8 mouse cellular contexts compared by ENCODE assay signal in genomic region chr5:64599865-64600288, GRCm38 (mm10).
DNase-seq lines count a peak whose midpoint lies in the region; ATAC-seq and TF ChIP-seq lines count a peak whose summit lies in the region.

No protein-coding gene starts in this region.

- H3K9me3 ChIP-seq in embryonic facial prominence, embryonic 11.5 days (replicated peaks; ENCODE audit: control insufficient read depth, low read length) = no peaks in the 10 kb centered on the region
- no peaks in the 10 kb centered on the region for H3K9me3 ChIP-seq in heart, postnatal 0 days (replicated peaks; ENCODE audit: control insufficient read depth, low read length)
- no peaks in the 10 kb centered on the region for H3K9me3 ChIP-seq in limb, embryonic 10.5 days (replicated peaks)

- TF ChIP-seq EP300 in heart, postnatal 0 days (IDR thresholded peaks at IDR 0.05; ENCODE audit: low read depth) = no peak

- TF ChIP-seq CTCF in heart, postnatal 0 days (IDR thresholded peaks at IDR 0.05; ENCODE audit: low read depth) = no peak

- peak; percentile 23 to 33 for DNase-seq in left cerebral cortex, postnatal 14 days (ENCODE audit: low spot score in 2 of 2)
- DNase-seq in left cerebral cortex, adult 8-10 months (ENCODE audit: low spot score in 2 of 2) = no peak
- peak; percentile 77 for DNase-seq in embryonic facial prominence, embryonic 11.5 days (ENCODE audit: low spot score)
- peak; percentile 55 for DNase-seq in heart, postnatal 0 days (ENCODE audit: low spot score)
- no peak for DNase-seq in limb, embryonic 10.5 days (ENCODE audit: low spot score)
- DNase-seq in mesoderm, embryonic 11.5 days (ENCODE audit: low read depth, low spot score) = peak; percentile 55
- peak; percentile 82 for DNase-seq in thymus, postnatal 14 days
- DNase-seq in frontal cortex, postnatal 25 days (ENCODE audit: low spot score in 2 of 2) = no peak

- WGBS in embryonic facial prominence, embryonic 11.5 days = 35% methylated on average over 13 of the region's 13 CpGs
- 12% methylated on average over 13 of the region's 13 CpGs for WGBS in heart, postnatal 0 days
- 40% methylated on average over 13 of the region's 13 CpGs for WGBS in limb, embryonic 10.5 days

- H3K27me3 ChIP-seq in embryonic facial prominence, embryonic 11.5 days (ENCODE audit: control insufficient read depth, insufficient read depth, low read length) = no peaks in the 10 kb centered on the region
- no peaks in the 10 kb centered on the region for H3K27me3 ChIP-seq in heart, postnatal 0 days (ENCODE audit: control insufficient read depth, insufficient read depth, low read length)
- H3K27me3 ChIP-seq in limb, embryonic 10.5 days (ENCODE audit: low read depth, poor library complexity, severe bottlenecking) = no peaks in the 10 kb centered on the region

- H3K4me2 ChIP-seq in embryonic facial prominence, embryonic 11.5 days (ENCODE audit: low read depth, low read length) = no peak overlapping the region
- H3K4me2 ChIP-seq in heart, postnatal 0 days (ENCODE audit: low read depth, low read length) = peak overlapping the region; percentile 47

- no peak for ATAC-seq in embryonic facial prominence, embryonic 11.5 days (replicated peaks; ENCODE audit: insufficient number of reproducible peaks, low FRiP score, low TSS enrichment, low read depth)
- peak; percentile 59 for ATAC-seq in heart, postnatal 0 days (ENCODE audit: insufficient read depth, low read depth)

- peaks cover 2% of the 10 kb centered on the region; the same call in 1 of the 2 replicates for H3K4me1 ChIP-seq in embryonic facial prominence, embryonic 11.5 days (ENCODE audit: control insufficient read depth, insufficient read depth, low read length)
- peaks cover 7% of the 10 kb centered on the region for H3K4me1 ChIP-seq in heart, postnatal 0 days (ENCODE audit: control insufficient read depth, insufficient read depth)
- peaks cover 70% of the 10 kb centered on the region for H3K4me1 ChIP-seq in limb, embryonic 10.5 days

- intact Hi-C loops in left cerebral cortex, postnatal 14 days (cut with DNase I) = no loop called here

- peak overlapping the region; percentile 64 for H3K27ac ChIP-seq in embryonic facial prominence, embryonic 11.5 days (replicated peaks; ENCODE audit: low read depth, low read length)
- peak overlapping the region; percentile 87 for H3K27ac ChIP-seq in heart, postnatal 0 days (ENCODE audit: low read depth)
- H3K27ac ChIP-seq in limb, embryonic 10.5 days = peak overlapping the region; percentile 83

- no peak overlapping the region for H3K4me3 ChIP-seq in embryonic facial prominence, embryonic 11.5 days (ENCODE audit: low read depth, low read length)
- H3K4me3 ChIP-seq in heart, postnatal 0 days (ENCODE audit: low read depth, low read length) = peak overlapping the region; percentile 32
- H3K4me3 ChIP-seq in limb, embryonic 10.5 days = peak overlapping the region; percentile 22; the same call in 1 of the 2 replicates

- no peaks in the 10 kb centered on the region for H3K36me3 ChIP-seq in embryonic facial prominence, embryonic 11.5 days (replicated peaks; ENCODE audit: control insufficient read depth, insufficient read depth, low read depth, low read length)
- no peaks in the 10 kb centered on the region for H3K36me3 ChIP-seq in heart, postnatal 0 days (replicated peaks; ENCODE audit: control insufficient read depth, insufficient read depth, low read length)
- no peaks in the 10 kb centered on the region for H3K36me3 ChIP-seq in limb, embryonic 10.5 days

- H3K9ac ChIP-seq in embryonic facial prominence, embryonic 11.5 days (replicated peaks; ENCODE audit: low read length) = no peak overlapping the region
- peak overlapping the region; percentile 22; the same call in 1 of the 2 replicates for H3K9ac ChIP-seq in heart, postnatal 0 days (replicated peaks; ENCODE audit: low read depth, low read length)

Comparison
In these comparisons a context has a peak if more than half of its experiments do, and no peak if none do; other contexts are left out.
1. DNase-seq: peak in left cerebral cortex, postnatal 14 days (2 of 2), embryonic facial prominence, embryonic 11.5 days (single experiment), heart, postnatal 0 days (single experiment), mesoderm, embryonic 11.5 days (single experiment) and thymus, postnatal 14 days (single experiment); none in left cerebral cortex, adult 8-10 months (0 of 2), limb, embryonic 10.5 days (single experiment) and frontal cortex, postnatal 25 days (0 of 2).
2. Peak in every context shown above with its lines, with median percentiles within 50 percentile points of each other: H3K27ac ChIP-seq.